Mouse (Mus musculus): ENCODE data around the gene Xpo6. TPM values are rescaled to one million over a fixed set of nuclear protein-coding genes. Genes with fewer than 3 reads are reported as not detected.

Xpo6 gene
- polyA plus RNA-seq, 1 experiment = 65.0 TPM

GRCm38 (mm10) chr7:126062228-126062627, 138.1 kb downstream of the Xpo6 start:
- Histone ChIP-seq H3K36me3 (ENCODE audit: control insufficient read depth, insufficient read depth) (no peaks in the 10 kb centered on the region), H3K79me3 (ENCODE audit: low read depth) (no peaks in the 10 kb centered on the region), H3K79me2 (ENCODE audit: control insufficient read depth, insufficient read depth) (no peaks in the 10 kb centered on the region), H3K4me3 (ENCODE audit: insufficient read depth, poor library complexity, severe bottlenecking) (no peak overlapping the region), H3ac (ENCODE audit: control insufficient read depth, insufficient read length, low read depth) (no peak overlapping the region), H3K27me3 (ENCODE audit: control insufficient read depth, insufficient read depth, insufficient read length) (peaks cover 41% of the 10 kb centered on the region)
- TF ChIP-seq FOSL1 (IDR thresholded peaks at IDR 0.05; ENCODE audit: insufficient read depth, low read length, poor library complexity, severe bottlenecking) = no peak
- no peak for TF ChIP-seq CEBPB (IDR thresholded peaks at IDR 0.05; ENCODE audit: low read depth)
- no peak for TF ChIP-seq CTCF (IDR thresholded peaks at IDR 0.05; ENCODE audit: control insufficient read depth, insufficient read depth, insufficient read length)
- no peak for TF ChIP-seq MYOD1 (IDR thresholded peaks at IDR 0.05; ENCODE audit: control insufficient read depth, insufficient read length, low read depth)
- TF ChIP-seq MYOG (IDR thresholded peaks at IDR 0.05; ENCODE audit: control insufficient read depth, extremely low read depth, insufficient read length) = no peak
- TF ChIP-seq MAX (IDR thresholded peaks at IDR 0.05) = no peak
- no peak for TF ChIP-seq USF1 (IDR thresholded peaks at IDR 0.05; ENCODE audit: low read depth)

- H3K79me3 ChIP-seq (ENCODE audit: low read depth) = no peaks in the 10 kb centered on the region
- H3K79me2 ChIP-seq (ENCODE audit: control insufficient read depth, insufficient read depth) = no peaks in the 10 kb centered on the region
- H3ac ChIP-seq (ENCODE audit: control insufficient read depth, insufficient read length, low read depth) = no peak overlapping the region
- TF ChIP-seq FOSL1 (IDR thresholded peaks at IDR 0.05; ENCODE audit: insufficient read depth, low read length, poor library complexity, severe bottlenecking) (no peak), USF1 (IDR thresholded peaks at IDR 0.05; ENCODE audit: low read depth) (no peak), MYOD1 (IDR thresholded peaks at IDR 0.05; ENCODE audit: control insufficient read depth, insufficient read length, low read depth) (no peak), MAX (IDR thresholded peaks at IDR 0.05) (no peak), MYOG (IDR thresholded peaks at IDR 0.05; ENCODE audit: control insufficient read depth, extremely low read depth, insufficient read length) (no peak), CTCF (IDR thresholded peaks at IDR 0.05; ENCODE audit: control insufficient read depth, insufficient read depth, insufficient read length) (no peak), CEBPB (IDR thresholded peaks at IDR 0.05; ENCODE audit: low read depth) (no peak)
- no peak overlapping the region for H3K4me3 ChIP-seq (ENCODE audit: insufficient read depth, poor library complexity, severe bottlenecking)
- no peaks in the 10 kb centered on the region for H3K36me3 ChIP-seq (ENCODE audit: control insufficient read depth, insufficient read depth)
- peaks cover 60% of the 10 kb centered on the region for H3K27me3 ChIP-seq (ENCODE audit: control insufficient read depth, insufficient read depth, insufficient read length)
These were observed 141.4 kb downstream of the Xpo6 start for GRCm38 (mm10) chr7:126058918-126059317.

- no peak overlapping the region for H3ac ChIP-seq (ENCODE audit: control insufficient read depth, insufficient read length, low read depth)
- no peaks in the 10 kb centered on the region for H3K79me3 ChIP-seq (ENCODE audit: low read depth)
- no peak overlapping the region for H3K4me3 ChIP-seq (ENCODE audit: insufficient read depth, poor library complexity, severe bottlenecking)
- H3K27me3 ChIP-seq (ENCODE audit: control insufficient read depth, insufficient read depth, insufficient read length) = peaks cover 69% of the 10 kb centered on the region
- no peaks in the 10 kb centered on the region for H3K79me2 ChIP-seq (ENCODE audit: control insufficient read depth, insufficient read depth)
- TF ChIP-seq CEBPB (IDR thresholded peaks at IDR 0.05; ENCODE audit: low read depth) (no peak), FOSL1 (IDR thresholded peaks at IDR 0.05; ENCODE audit: insufficient read depth, low read length, poor library complexity, severe bottlenecking) (no peak), USF1 (IDR thresholded peaks at IDR 0.05; ENCODE audit: low read depth) (no peak), MAX (IDR thresholded peaks at IDR 0.05) (no peak), MYOG (IDR thresholded peaks at IDR 0.05; ENCODE audit: control insufficient read depth, extremely low read depth, insufficient read length) (no peak), CTCF (IDR thresholded peaks at IDR 0.05; ENCODE audit: control insufficient read depth, insufficient read depth, insufficient read length) (no peak), MYOD1 (IDR thresholded peaks at IDR 0.05; ENCODE audit: control insufficient read depth, insufficient read length, low read depth) (no peak)
- H3K36me3 ChIP-seq (ENCODE audit: control insufficient read depth, insufficient read depth) = no peaks in the 10 kb centered on the region
These were observed 142.9 kb downstream of the Xpo6 start for GRCm38 (mm10) chr7:126057332-126057914.

GRCm38 (mm10) chr7:126054574-126054973, 145.7 kb downstream of the Xpo6 start:
- Histone ChIP-seq H3K27me3 (ENCODE audit: control insufficient read depth, insufficient read depth, insufficient read length) (peaks cover 78% of the 10 kb centered on the region), H3ac (ENCODE audit: control insufficient read depth, insufficient read length, low read depth) (no peak overlapping the region), H3K79me2 (ENCODE audit: control insufficient read depth, insufficient read depth) (no peaks in the 10 kb centered on the region), H3K4me3 (ENCODE audit: insufficient read depth, poor library complexity, severe bottlenecking) (no peak overlapping the region), H3K36me3 (ENCODE audit: control insufficient read depth, insufficient read depth) (no peaks in the 10 kb centered on the region), H3K79me3 (ENCODE audit: low read depth) (no peaks in the 10 kb centered on the region)
- TF ChIP-seq MYOD1 (IDR thresholded peaks at IDR 0.05; ENCODE audit: control insufficient read depth, insufficient read length, low read depth) = no peak
- no peak for TF ChIP-seq MAX (IDR thresholded peaks at IDR 0.05)
- no peak for TF ChIP-seq CEBPB (IDR thresholded peaks at IDR 0.05; ENCODE audit: low read depth)

GRCm38 (mm10) chr7:126053618-126054017, 146.7 kb downstream of the Xpo6 start:
- Histone ChIP-seq H3K79me2 (ENCODE audit: control insufficient read depth, insufficient read depth) (no peaks in the 10 kb centered on the region), H3K4me3 (ENCODE audit: insufficient read depth, poor library complexity, severe bottlenecking) (no peak overlapping the region), H3K79me3 (ENCODE audit: low read depth) (no peaks in the 10 kb centered on the region), H3K36me3 (ENCODE audit: control insufficient read depth, insufficient read depth) (no peaks in the 10 kb centered on the region), H3K27me3 (ENCODE audit: control insufficient read depth, insufficient read depth, insufficient read length) (peaks cover 76% of the 10 kb centered on the region), H3ac (ENCODE audit: control insufficient read depth, insufficient read length, low read depth) (no peak overlapping the region)
- no peak for TF ChIP-seq MYOD1 (IDR thresholded peaks at IDR 0.05; ENCODE audit: control insufficient read depth, insufficient read length, low read depth)
- no peak for TF ChIP-seq CTCF (IDR thresholded peaks at IDR 0.05; ENCODE audit: control insufficient read depth, insufficient read depth, insufficient read length)
- TF ChIP-seq FOSL1 (IDR thresholded peaks at IDR 0.05; ENCODE audit: insufficient read depth, low read length, poor library complexity, severe bottlenecking) = no peak
- TF ChIP-seq MYOG (IDR thresholded peaks at IDR 0.05; ENCODE audit: control insufficient read depth, extremely low read depth, insufficient read length) = no peak
- no peak for TF ChIP-seq USF1 (IDR thresholded peaks at IDR 0.05; ENCODE audit: low read depth)
- no peak for TF ChIP-seq CEBPB (IDR thresholded peaks at IDR 0.05; ENCODE audit: low read depth)
- TF ChIP-seq MAX (IDR thresholded peaks at IDR 0.05) = no peak

GRCm38 (mm10) chr7:126051910-126052309, 148.4 kb downstream of the Xpo6 start:
- no peaks in the 10 kb centered on the region for H3K36me3 ChIP-seq (ENCODE audit: control insufficient read depth, insufficient read depth)
- H3K79me3 ChIP-seq (ENCODE audit: low read depth) = no peaks in the 10 kb centered on the region
- TF ChIP-seq MYOD1 (IDR thresholded peaks at IDR 0.05; ENCODE audit: control insufficient read depth, insufficient read length, low read depth) (no peak), MAX (IDR thresholded peaks at IDR 0.05) (no peak), CTCF (IDR thresholded peaks at IDR 0.05; ENCODE audit: control insufficient read depth, insufficient read depth, insufficient read length) (no peak), MYOG (IDR thresholded peaks at IDR 0.05; ENCODE audit: control insufficient read depth, extremely low read depth, insufficient read length) (no peak), CEBPB (IDR thresholded peaks at IDR 0.05; ENCODE audit: low read depth) (no peak), USF1 (IDR thresholded peaks at IDR 0.05; ENCODE audit: low read depth) (no peak), FOSL1 (IDR thresholded peaks at IDR 0.05; ENCODE audit: insufficient read depth, low read length, poor library complexity, severe bottlenecking) (no peak)
- H3ac ChIP-seq (ENCODE audit: control insufficient read depth, insufficient read length, low read depth) = no peak overlapping the region
- peaks cover 72% of the 10 kb centered on the region for H3K27me3 ChIP-seq (ENCODE audit: control insufficient read depth, insufficient read depth, insufficient read length)
- no peak overlapping the region for H3K4me3 ChIP-seq (ENCODE audit: insufficient read depth, poor library complexity, severe bottlenecking)
- H3K79me2 ChIP-seq (ENCODE audit: control insufficient read depth, insufficient read depth) = no peaks in the 10 kb centered on the region

All from C2C12 (cell line).